Mouse (Mus musculus) gastrocnemius, postnatal 4 days (tissue): ENCODE results near the gene Angptl2. TPM values are rescaled to one million over a fixed set of nuclear protein-coding genes. Genes with fewer than 3 reads are reported as not detected.

Source experiments
- DNase-seq, 2 experiments: peaks; one replicate each; pipeline ENCODE4 v3.0.0; 2021 to 2022; ENCODE audit warnings: low spot score in 2 of 2, mixed read lengths in 2 of 2
- long read RNA-seq, 2 experiments: library from polyadenylated mRNA; stranded (forward); transcript quantifications; one replicate each; pipeline ENCODE4 v2.0.0; 2021
- total RNA-seq, 2 experiments: library from RNA; stranded (reverse); gene quantifications; 2 replicates each; pipeline ENCODE4 v1.2.3; 2021

Angptl2 gene
- total RNA-seq: 100 to 1,000 TPM; 356 to 404 TPM
- long read RNA-seq, experiment 1, transcript Angptl2-201 (5 exons, 3,339 nt): major isoform, 379 of 479 reads
- long read RNA-seq, experiment 1, partial matches to known transcripts: 24 of 479 reads
- long read RNA-seq, experiment 1, other reads (novel, unspliced or antisense): 73 of 479 reads
- long read RNA-seq, experiment 2, transcript Angptl2-201 (5 exons, 3,339 nt): major isoform, 579 of 696 reads
- long read RNA-seq, experiment 2, partial matches to known transcripts: 35 of 696 reads
- long read RNA-seq, experiment 2, other reads (novel, unspliced or antisense): 79 of 696 reads

GRCm38 (mm10) chr2:33215700-33216509 is at the start of gene Angptl2:
Gene Angptl2 (plus strand): TSS chr2:33216069.
- peak; percentile 94 to 96 for DNase-seq

GRCm38 (mm10) chr2:33167060-33167459 is 48.8 kb upstream of the Angptl2 start:
- DNase-seq: no peak

GRCm38 (mm10) chr2:33169445-33169844 is 46.4 kb upstream of the Angptl2 start:
- no peak for DNase-seq

GRCm38 (mm10) chr2:33170777-33171565 is 44.9 kb upstream of the Angptl2 start:
- no peak for DNase-seq

- no peak for DNase-seq
Observed at GRCm38 (mm10) chr2:33173126-33173525, 42.7 kb upstream of the Angptl2 start.

GRCm38 (mm10) chr2:33173686-33174085 is 42.2 kb upstream of the Angptl2 start:
- no peak for DNase-seq

GRCm38 (mm10) chr2:33176516-33176915 is 39.4 kb upstream of the Angptl2 start:
- DNase-seq: no peak

- DNase-seq: no peak
Observed at GRCm38 (mm10) chr2:33176921-33177320, 38.9 kb upstream of the Angptl2 start.

GRCm38 (mm10) chr2:33177443-33178242 is 38.2 kb upstream of the Angptl2 start:
- no peak for DNase-seq

GRCm38 (mm10) chr2:33178243-33178932 is 37.5 kb upstream of the Angptl2 start:
- peak in 1 of 2 experiments; percentile 61 for DNase-seq

GRCm38 (mm10) chr2:33179171-33179929 is 36.5 kb upstream of the Angptl2 start:
- DNase-seq: no peak

- no peak for DNase-seq
Observed at GRCm38 (mm10) chr2:33179930-33180630, 35.8 kb upstream of the Angptl2 start.

- no peak for DNase-seq
Observed at GRCm38 (mm10) chr2:33183321-33183720, 32.5 kb upstream of the Angptl2 start.

GRCm38 (mm10) chr2:33184641-33185040 is 31.2 kb upstream of the Angptl2 start:
- peak in 1 of 2 experiments; percentile 68 for DNase-seq

GRCm38 (mm10) chr2:33185258-33185657 is 30.6 kb upstream of the Angptl2 start:
- no peak for DNase-seq

- no peak for DNase-seq
Observed at GRCm38 (mm10) chr2:33186505-33186904, 29.4 kb upstream of the Angptl2 start.

GRCm38 (mm10) chr2:33187874-33188273 is 28.0 kb upstream of the Angptl2 start:
- DNase-seq: no peak

GRCm38 (mm10) chr2:33188925-33189670 is 26.8 kb upstream of the Angptl2 start:
- no peak for DNase-seq
